Mouse (Mus musculus): ENCODE results near the gene Msx2. TPM values are rescaled to one million over a fixed set of nuclear protein-coding genes. Genes with fewer than 3 reads are reported as not detected.

The Msx2 gene
- polyA plus RNA-seq, 2 experiments, result 0.02 TPM; not detected in 1

GRCm38 (mm10) chr13:53471926-53472613 is 804 bp downstream of the Msx2 start:
- H3K27me3 ChIP-seq (ENCODE audit: control insufficient read depth, insufficient read depth, low read length), result peaks cover 93% of the 10 kb centered on the region
- peak overlapping the region; percentile 11 to 25; a peak in 3 of 4 replicates for H3K4me3 ChIP-seq (ENCODE audit: insufficient read depth in 1 of 2, low read depth in 2 of 2, low read length in 2 of 2)
- H3K9me3 ChIP-seq (ENCODE audit: control insufficient read depth, low read length), result no peaks in the 10 kb centered on the region
- no peak for DNase-seq (ENCODE audit: low read depth in 3 of 3, low spot score in 3 of 3)
- H3K36me3 ChIP-seq (replicated peaks; ENCODE audit: control insufficient read depth, insufficient read depth, low read depth), result no peaks in the 10 kb centered on the region
- H3K27ac ChIP-seq, result no peak overlapping the region
- H3K4me1 ChIP-seq (replicated peaks; ENCODE audit: control insufficient read depth in 2 of 2, insufficient read depth in 2 of 2, low read length in 1 of 2), result no peaks in the 10 kb centered on the region
- ATAC-seq (ENCODE audit: insufficient read depth), result no peak
- TF ChIP-seq CTCF (IDR thresholded peaks at IDR 0.05; ENCODE audit: low read depth), result no peak
- no peak for TF ChIP-seq EP300 (IDR thresholded peaks at IDR 0.05; ENCODE audit: low read depth)
- no peak overlapping the region for H3K9ac ChIP-seq (replicated peaks)
- WGBS (ENCODE audit: insufficient replicate concordance), result 2% methylated on average over 49 of the region's 50 CpGs
- H3K4me2 ChIP-seq (ENCODE audit: low read depth), result peak overlapping the region; percentile 55

GRCm38 (mm10) chr13:53471411-53471810 is 1.5 kb downstream of the Msx2 start:
- Histone ChIP-seq H3K36me3 (replicated peaks; ENCODE audit: control insufficient read depth, insufficient read depth, low read depth) (no peaks in the 10 kb centered on the region), H3K9me3 (ENCODE audit: control insufficient read depth, low read length) (no peaks in the 10 kb centered on the region), H3K4me2 (ENCODE audit: low read depth) (no peak overlapping the region), H3K27me3 (ENCODE audit: control insufficient read depth, insufficient read depth, low read length) (peaks cover 93% of the 10 kb centered on the region), H3K4me3 (ENCODE audit: insufficient read depth in 1 of 2, low read depth in 2 of 2, low read length in 2 of 2) (no peak overlapping the region), H3K4me1 (replicated peaks; ENCODE audit: control insufficient read depth in 2 of 2, insufficient read depth in 2 of 2, low read length in 1 of 2) (no peaks in the 10 kb centered on the region), H3K9ac (replicated peaks) (no peak overlapping the region), H3K27ac (no peak overlapping the region)
- WGBS (ENCODE audit: insufficient replicate concordance), result 5% methylated on average over 6 of the region's 6 CpGs
- ATAC-seq (ENCODE audit: insufficient read depth) (no peak), DNase-seq (ENCODE audit: low read depth in 3 of 3, low spot score in 3 of 3) (no peak)
- TF ChIP-seq EP300 (IDR thresholded peaks at IDR 0.05; ENCODE audit: low read depth), result no peak
- no peak for TF ChIP-seq CTCF (IDR thresholded peaks at IDR 0.05; ENCODE audit: low read depth)

GRCm38 (mm10) chr13:53470437-53471151 is 2.3 kb downstream of the Msx2 start:
- DNase-seq (ENCODE audit: low read depth in 3 of 3, low spot score in 3 of 3), result no peak
- no peak for ATAC-seq (ENCODE audit: insufficient read depth)
- TF ChIP-seq EP300 (IDR thresholded peaks at IDR 0.05; ENCODE audit: low read depth) (no peak), CTCF (IDR thresholded peaks at IDR 0.05; ENCODE audit: low read depth) (no peak)
- no peaks in the 10 kb centered on the region for H3K36me3 ChIP-seq (replicated peaks; ENCODE audit: control insufficient read depth, insufficient read depth, low read depth)
- WGBS (ENCODE audit: insufficient replicate concordance), result 14% methylated on average over 9 of the region's 9 CpGs
- no peak overlapping the region for H3K4me3 ChIP-seq (ENCODE audit: insufficient read depth in 1 of 2, low read depth in 2 of 2, low read length in 2 of 2)
- H3K27me3 ChIP-seq (ENCODE audit: control insufficient read depth, insufficient read depth, low read length), result peaks cover 93% of the 10 kb centered on the region
- no peak overlapping the region for H3K4me2 ChIP-seq (ENCODE audit: low read depth)
- no peaks in the 10 kb centered on the region for H3K4me1 ChIP-seq (replicated peaks; ENCODE audit: control insufficient read depth in 2 of 2, insufficient read depth in 2 of 2, low read length in 1 of 2)
- H3K9me3 ChIP-seq (ENCODE audit: control insufficient read depth, low read length), result no peaks in the 10 kb centered on the region
- H3K27ac ChIP-seq, result no peak overlapping the region
- H3K9ac ChIP-seq (replicated peaks), result no peak overlapping the region

- ATAC-seq (ENCODE audit: insufficient read depth), result no peak
- DNase-seq (ENCODE audit: low read depth in 3 of 3, low spot score in 3 of 3), result no peak
- Histone ChIP-seq H3K36me3 (replicated peaks; ENCODE audit: control insufficient read depth, insufficient read depth, low read depth) (no peaks in the 10 kb centered on the region), H3K9me3 (ENCODE audit: control insufficient read depth, low read length) (no peaks in the 10 kb centered on the region), H3K9ac (replicated peaks) (no peak overlapping the region), H3K4me3 (ENCODE audit: insufficient read depth in 1 of 2, low read depth in 2 of 2, low read length in 2 of 2) (no peak overlapping the region), H3K27me3 (ENCODE audit: control insufficient read depth, insufficient read depth, low read length) (peaks cover 93% of the 10 kb centered on the region), H3K4me1 (replicated peaks; ENCODE audit: control insufficient read depth in 2 of 2, insufficient read depth in 2 of 2, low read length in 1 of 2) (no peaks in the 10 kb centered on the region), H3K4me2 (ENCODE audit: low read depth) (no peak overlapping the region), H3K27ac (no peak overlapping the region)
- 23% methylated on average over 5 of the region's 5 CpGs for WGBS (ENCODE audit: insufficient replicate concordance)
- no peak for TF ChIP-seq CTCF (IDR thresholded peaks at IDR 0.05; ENCODE audit: low read depth)
- TF ChIP-seq EP300 (IDR thresholded peaks at IDR 0.05; ENCODE audit: low read depth), result no peak
These were observed 3.1 kb downstream of the Msx2 start for GRCm38 (mm10) chr13:53469756-53470155.

GRCm38 (mm10) chr13:53468171-53468570 is 4.7 kb downstream of the Msx2 start:
- Histone ChIP-seq H3K27ac (no peak overlapping the region), H3K4me1 (replicated peaks; ENCODE audit: control insufficient read depth in 2 of 2, insufficient read depth in 2 of 2, low read length in 1 of 2) (no peaks in the 10 kb centered on the region), H3K9ac (replicated peaks) (no peak overlapping the region), H3K27me3 (ENCODE audit: control insufficient read depth, insufficient read depth, low read length) (peaks cover 93% of the 10 kb centered on the region), H3K36me3 (replicated peaks; ENCODE audit: control insufficient read depth, insufficient read depth, low read depth) (no peaks in the 10 kb centered on the region), H3K9me3 (ENCODE audit: control insufficient read depth, low read length) (no peaks in the 10 kb centered on the region), H3K4me3 (ENCODE audit: insufficient read depth in 1 of 2, low read depth in 2 of 2, low read length in 2 of 2) (no peak overlapping the region), H3K4me2 (ENCODE audit: low read depth) (no peak overlapping the region)
- DNase-seq (ENCODE audit: low read depth in 3 of 3, low spot score in 3 of 3) (no peak), ATAC-seq (ENCODE audit: insufficient read depth) (no peak)
- 47% methylated on average over 14 of the region's 14 CpGs for WGBS (ENCODE audit: insufficient replicate concordance)
- TF ChIP-seq EP300 (IDR thresholded peaks at IDR 0.05; ENCODE audit: low read depth), result no peak
- TF ChIP-seq CTCF (IDR thresholded peaks at IDR 0.05; ENCODE audit: low read depth), result no peak
